32 mouse cellular contexts compared by ENCODE assay signal in the genomic region with DNA sequence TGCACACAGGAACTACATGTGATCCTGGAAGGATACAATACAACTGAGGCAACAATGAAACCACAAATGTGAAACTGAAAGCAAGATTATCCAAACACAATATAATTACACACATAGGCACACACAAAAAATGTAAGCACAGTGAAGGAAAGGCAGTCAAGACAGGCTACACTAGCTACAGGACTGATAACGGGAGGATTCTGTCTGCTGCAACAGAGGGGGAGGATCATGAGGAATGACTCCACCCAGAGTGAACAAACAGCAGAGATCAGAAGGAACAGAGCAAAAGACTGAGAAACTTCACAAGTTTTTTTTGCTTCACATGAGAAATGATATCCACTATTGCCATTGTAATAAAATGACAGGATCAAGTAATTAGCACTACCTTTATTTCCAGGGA. TPM values are rescaled to one million over a fixed set of nuclear protein-coding genes. Genes with fewer than 3 reads are reported as not detected.
"Had no signal": no experiment of that assay in that cellular context is flagged by ENCODE, and none has a peak within 500 bp of the region (broad histone marks: within the 10 kb centered on the region; RNA-seq: fewer than 3 reads in every experiment).

No protein-coding gene starts in this region.

- ATAC-seq: hindbrain, postnatal 0 days; intestine, embryonic 15.5 days; intestine, postnatal 0 days had no signal

- H3K27ac ChIP-seq: gastrocnemius, adult 2 months; heart, embryonic 10.5 days; hindbrain, embryonic 10.5 days; hindbrain, embryonic 13.5 days; hindbrain, embryonic 15.5 days; hindbrain, postnatal 0 days; intestine, embryonic 15.5 days; layer of hippocampus, adult 2 months; left cerebral cortex, adult 2 months; limb, embryonic 10.5 days; limb, embryonic 12.5 days had no signal

- DNase-seq: gastrocnemius, adult 2 months; gastrocnemius, postnatal 10 days; gastrocnemius, postnatal 25 days; heart, adult 18-20 months; heart, postnatal 10 days; heart, postnatal 4 days; kidney, adult 18-20 months; kidney, adult 8-10 months; kidney, postnatal 10 days; kidney, postnatal 25 days; kidney, postnatal 4 days; layer of hippocampus, adult 9-11 months; layer of hippocampus, postnatal 36 days had no signal

- H3K4me1 ChIP-seq: heart, embryonic 10.5 days; heart, embryonic 12.5 days; hindbrain, embryonic 10.5 days; hindbrain, embryonic 13.5 days; hindbrain, embryonic 15.5 days; intestine, embryonic 15.5 days; limb, embryonic 10.5 days; limb, embryonic 12.5 days had no signal

- H3K36me3 ChIP-seq: hindbrain, embryonic 15.5 days had no signal

- H3K4me2 ChIP-seq: heart, embryonic 12.5 days; hindbrain, embryonic 13.5 days; hindbrain, embryonic 15.5 days; intestine, embryonic 15.5 days; limb, embryonic 12.5 days had no signal

- H3K9ac ChIP-seq: heart, embryonic 12.5 days; hindbrain, embryonic 13.5 days; hindbrain, embryonic 15.5 days; intestine, embryonic 15.5 days; limb, embryonic 12.5 days had no signal

- H3K4me3 ChIP-seq: gastrocnemius, adult 2 months; heart, embryonic 10.5 days; heart, embryonic 12.5 days; hindbrain, embryonic 10.5 days; hindbrain, embryonic 13.5 days; hindbrain, embryonic 15.5 days; intestine, embryonic 15.5 days; layer of hippocampus, adult 2 months; left cerebral cortex, adult 2 months; limb, embryonic 10.5 days; limb, embryonic 12.5 days had no signal

- H3K9me3 ChIP-seq: heart, embryonic 10.5 days; heart, embryonic 12.5 days; hindbrain, embryonic 10.5 days; hindbrain, embryonic 13.5 days; hindbrain, embryonic 15.5 days; intestine, embryonic 15.5 days; limb, embryonic 10.5 days; limb, embryonic 12.5 days had no signal

- H3K27me3 ChIP-seq: heart, embryonic 12.5 days; hindbrain, embryonic 13.5 days; hindbrain, embryonic 15.5 days; intestine, embryonic 15.5 days; limb, embryonic 12.5 days had no signal

RNA-seq across cellular contexts. Expression of gene Lctl, which starts 39.7 kb away (rescaled TPM):
- total RNA-seq: heart, adult 18-20 months; heart, postnatal 25 days; hindbrain, postnatal 0 days; layer of hippocampus, adult 2 months; layer of hippocampus, postnatal 14 days; layer of hippocampus, postnatal 36 days; left cerebral cortex, adult 2 months; left cerebral cortex, postnatal 14 days; left cerebral cortex, postnatal 36 days; liver, adult 2 months had no signal
- polyA plus RNA-seq: heart, embryonic 10.5 days; heart, embryonic 12.5 days; heart, embryonic 14.5 days; heart, embryonic 16.5 days; hindbrain, embryonic 10.5 days; hindbrain, embryonic 15.5 days; hindbrain, postnatal 0 days; limb, embryonic 10.5 days; limb, embryonic 12.5 days; liver, adult 2 months had no signal
